In the genomic region with DNA sequence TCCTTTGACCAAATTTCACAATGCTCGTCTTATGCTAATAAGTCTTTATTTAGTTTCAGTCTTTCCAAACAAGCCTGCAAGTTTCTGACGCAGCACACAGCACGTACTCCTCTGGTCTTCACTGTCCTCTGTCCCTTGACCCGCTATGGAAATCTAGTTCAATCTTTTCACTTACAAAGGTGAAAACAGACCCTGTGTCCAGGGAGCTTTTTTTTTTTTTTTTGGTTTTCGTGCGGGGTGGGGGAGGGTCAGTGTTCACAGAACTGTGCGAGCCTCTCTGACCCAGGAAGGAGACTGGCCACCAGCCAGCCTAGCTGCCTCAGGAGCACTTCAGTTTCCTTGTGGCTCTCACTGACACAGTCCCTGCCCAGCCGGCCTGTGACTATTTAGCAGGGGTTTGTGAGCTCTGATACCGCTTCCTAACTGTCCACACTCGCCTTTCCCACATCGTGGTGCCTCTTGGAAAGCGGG, we compare ENCODE assay signal across 8 mouse cellular contexts. TPM values are rescaled to one million over a fixed set of nuclear protein-coding genes. Genes with fewer than 3 reads are reported as not detected.
DNase-seq lines count a peak whose midpoint lies in the region; ATAC-seq and TF ChIP-seq lines count a peak whose summit lies in the region.

No protein-coding gene starts in this region.

- no peak overlapping the region for H3K9ac ChIP-seq in forebrain, embryonic 12.5 days
- H3K9ac ChIP-seq in heart, embryonic 16.5 days (ENCODE audit: low read length): peak overlapping the region; percentile 68
- 0 out of 2 replicates have a peak overlapping the region, but pooled peaks have one; percentile 5 for H3K9ac ChIP-seq in liver, embryonic 16.5 days (ENCODE audit: low read depth, low read length)
- H3K9ac ChIP-seq in stomach, postnatal 0 days (ENCODE audit: low read length): peak overlapping the region; percentile 0; the same call in 1 of the 2 replicates

- H3K4me2 ChIP-seq in forebrain, embryonic 12.5 days: peak overlapping the region; percentile 37
- H3K4me2 ChIP-seq in heart, embryonic 16.5 days (ENCODE audit: low read depth, low read length): peak overlapping the region; percentile 61
- peak overlapping the region; percentile 17 for H3K4me2 ChIP-seq in liver, embryonic 16.5 days (ENCODE audit: low read depth, low read length)
- peak overlapping the region; percentile 49 for H3K4me2 ChIP-seq in stomach, postnatal 0 days (replicated peaks; ENCODE audit: low read depth)

- peaks cover 9% of the 10 kb centered on the region for H3K27me3 ChIP-seq in forebrain, embryonic 12.5 days
- no peaks in the 10 kb centered on the region for H3K27me3 ChIP-seq in heart, embryonic 16.5 days (ENCODE audit: control insufficient read depth, insufficient read depth, low read length)
- no peaks in the 10 kb centered on the region for H3K27me3 ChIP-seq in liver, embryonic 16.5 days (ENCODE audit: control insufficient read depth, insufficient read depth, low read depth, low read length)
- H3K27me3 ChIP-seq in stomach, postnatal 0 days (ENCODE audit: control insufficient read depth, insufficient read depth, low read length): no peaks in the 10 kb centered on the region

- no peak for ATAC-seq in forebrain, embryonic 12.5 days (ENCODE audit: low FRiP score)
- peak; percentile 56; the same call in 1 of the 2 replicates for ATAC-seq in heart, embryonic 16.5 days (replicated peaks; ENCODE audit: extremely low read depth, insufficient read depth, low FRiP score)
- ATAC-seq in liver, embryonic 16.5 days (ENCODE audit: low read depth): peak; percentile 82
- ATAC-seq in stomach, postnatal 0 days (ENCODE audit: low FRiP score, low TSS enrichment): peak; percentile 84

- H3K4me1 ChIP-seq in forebrain, embryonic 12.5 days: peaks cover 11% of the 10 kb centered on the region
- H3K4me1 ChIP-seq in heart, embryonic 16.5 days (ENCODE audit: control insufficient read depth, insufficient read depth, low read length): peaks cover 8% of the 10 kb centered on the region; the same call in 1 of the 2 replicates
- peaks cover 7% of the 10 kb centered on the region for H3K4me1 ChIP-seq in liver, embryonic 16.5 days (ENCODE audit: control insufficient read depth, low read depth, low read length)
- H3K4me1 ChIP-seq in stomach, postnatal 0 days (replicated peaks; ENCODE audit: control insufficient read depth, insufficient read depth): no peaks in the 10 kb centered on the region

- no peak overlapping the region for H3K27ac ChIP-seq in forebrain, embryonic 12.5 days
- H3K27ac ChIP-seq in heart, embryonic 16.5 days (ENCODE audit: low read length): peak overlapping the region; percentile 76
- H3K27ac ChIP-seq in liver, embryonic 16.5 days (ENCODE audit: low read length): peak overlapping the region; percentile 75
- H3K27ac ChIP-seq in stomach, postnatal 0 days (replicated peaks): 0 out of 2 replicates have a peak overlapping the region, but pooled peaks have one; percentile 36

- 12% methylated on average over 12 of the region's 12 CpGs for WGBS in forebrain, embryonic 12.5 days
- WGBS in heart, embryonic 16.5 days: 6% methylated on average over 12 of the region's 12 CpGs
- 11% methylated on average over 12 of the region's 12 CpGs for WGBS in liver, embryonic 16.5 days (ENCODE audit: insufficient replicate concordance)
- WGBS in stomach, postnatal 0 days: 11% methylated on average over 12 of the region's 12 CpGs

- DNase-seq in 3T3-L1 (ENCODE audit: low read depth, low spot score): peak; percentile 44
- DNase-seq in brain, adult 2 months (ENCODE audit: low read depth, low spot score): peak; percentile 89
- DNase-seq in kidney, postnatal 10 days: peak; percentile 87
- peak; percentile 34 for DNase-seq in neural tube, embryonic 10.5 days (ENCODE audit: extremely low spot score, low spot score)
- DNase-seq in stomach, postnatal 0 days (ENCODE audit: low spot score): peak; percentile 70

- no peaks in the 10 kb centered on the region for H3K9me3 ChIP-seq in forebrain, embryonic 12.5 days
- no peaks in the 10 kb centered on the region for H3K9me3 ChIP-seq in heart, embryonic 16.5 days (replicated peaks; ENCODE audit: control insufficient read depth, low read length)
- H3K9me3 ChIP-seq in liver, embryonic 16.5 days (replicated peaks; ENCODE audit: control insufficient read depth, low read length): no peaks in the 10 kb centered on the region
- no peaks in the 10 kb centered on the region for H3K9me3 ChIP-seq in stomach, postnatal 0 days (ENCODE audit: control insufficient read depth, low read length)

- no peak for TF ChIP-seq CTCF in stomach, postnatal 0 days (IDR thresholded peaks at IDR 0.05; ENCODE audit: low read depth)

- no peak for TF ChIP-seq EP300 in stomach, postnatal 0 days (optimal IDR thresholded peaks at IDR 0.05)

- H3K36me3 ChIP-seq in forebrain, embryonic 12.5 days (replicated peaks): no peaks in the 10 kb centered on the region
- no peaks in the 10 kb centered on the region for H3K36me3 ChIP-seq in heart, embryonic 16.5 days (ENCODE audit: control insufficient read depth, insufficient read depth)
- no peaks in the 10 kb centered on the region for H3K36me3 ChIP-seq in liver, embryonic 16.5 days (ENCODE audit: control insufficient read depth, insufficient read depth)
- no peaks in the 10 kb centered on the region for H3K36me3 ChIP-seq in stomach, postnatal 0 days (ENCODE audit: control insufficient read depth, insufficient read depth, low read length)

- H3K4me3 ChIP-seq in forebrain, embryonic 12.5 days (replicated peaks): 0 out of 2 replicates have a peak overlapping the region, but pooled peaks have one; percentile 17
- peak overlapping the region; percentile 51 for H3K4me3 ChIP-seq in heart, embryonic 16.5 days (ENCODE audit: low read length)
- peak overlapping the region; percentile 4; the same call in 1 of the 2 replicates for H3K4me3 ChIP-seq in liver, embryonic 16.5 days (ENCODE audit: low read depth, low read length)
- peak overlapping the region; percentile 13; the same call in 1 of the 2 replicates for H3K4me3 ChIP-seq in stomach, postnatal 0 days (ENCODE audit: low read depth, low read length)

RNA-seq across cellular contexts. Expression of gene Psma1, which starts 16.6 kb away (rescaled TPM):
- 411 and 420 TPM in 2 replicates for polyA plus RNA-seq in forebrain, embryonic 12.5 days (2016; fragmentation: Nextera tagmentation; extraction: Ambion mirVana)
- 326 and 353 TPM in 2 replicates for polyA plus RNA-seq in heart, embryonic 16.5 days (2015; fragmentation: Nextera tagmentation; extraction: Ambion mirVana)
- polyA plus RNA-seq in liver, embryonic 16.5 days (2015; fragmentation: Nextera tagmentation; extraction: Ambion mirVana): 209 and 228 TPM in 2 replicates
- 242 and 249 TPM in 2 replicates for polyA plus RNA-seq in stomach, postnatal 0 days (2015; fragmentation: Nextera tagmentation; extraction: Ambion mirVana)

RNA-seq across cellular contexts. Expression of gene Copb1, which starts 38.0 kb away (rescaled TPM):
- 96.4 and 97.3 TPM in 2 replicates for polyA plus RNA-seq in forebrain, embryonic 12.5 days (2016; fragmentation: Nextera tagmentation; extraction: Ambion mirVana)
- 73.3 and 79.4 TPM in 2 replicates for polyA plus RNA-seq in heart, embryonic 16.5 days (2015; fragmentation: Nextera tagmentation; extraction: Ambion mirVana)
- 49.3 and 49.5 TPM in 2 replicates for polyA plus RNA-seq in liver, embryonic 16.5 days (2015; fragmentation: Nextera tagmentation; extraction: Ambion mirVana)
- 82.6 and 83.7 TPM in 2 replicates for polyA plus RNA-seq in stomach, postnatal 0 days (2015; fragmentation: Nextera tagmentation; extraction: Ambion mirVana)

Comparison
In these comparisons a context has a peak if more than half of its experiments do, and no peak if none do; other contexts are left out.
1. DNase-seq: peak in every context shown above with its lines; median percentile 89 in brain, adult 2 months; 87 in kidney, postnatal 10 days; 70 in stomach, postnatal 0 days; 44 in 3T3-L1; 34 in neural tube, embryonic 10.5 days.